Mouse (Mus musculus): ENCODE data around the gene Exoc5.
"Not testable (repeated sequence)": the region's sequence is repeated elsewhere in the genome, so short reads cannot be mapped to it uniquely, and the experiment has no call there.

Exoc5 gene

GRCm38 (mm10) chr14:49066274-49066823 is at the start of gene Exoc5:
Gene Exoc5 (minus strand): TSS chr14:49066653.
- peak; percentile 97 for DNase-seq

GRCm38 (mm10) chr14:49091755-49092154 is 25.3 kb upstream of the Exoc5 start:
- not testable (repeated sequence) for DNase-seq

GRCm38 (mm10) chr14:49091277-49091676 is 24.8 kb upstream of the Exoc5 start:
- no peak for DNase-seq

DNA sequence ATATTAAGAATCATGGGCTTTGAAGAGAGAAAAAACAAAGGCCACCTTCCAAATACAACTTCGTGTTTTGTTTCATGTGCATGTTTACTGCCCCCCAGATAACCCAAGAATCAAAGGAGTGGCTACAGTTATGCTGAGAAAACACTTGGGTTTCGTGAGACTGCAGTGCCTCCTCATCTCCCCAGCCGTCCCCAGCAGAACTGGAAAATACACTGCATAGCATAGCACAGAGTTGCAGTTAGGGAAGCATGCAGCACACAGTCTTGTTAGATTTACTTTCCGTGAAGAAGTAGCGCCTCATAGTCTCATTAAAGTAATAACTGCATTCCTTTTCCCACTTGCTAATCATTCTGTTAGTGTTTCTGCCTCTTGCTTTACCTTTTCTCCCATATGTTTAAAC is 23.6 kb upstream of the Exoc5 start:
- DNase-seq, result no peak

GRCm38 (mm10) chr14:49089461-49090058 is 23.1 kb upstream of the Exoc5 start:
- DNase-seq, result peak; percentile 18

DNA sequence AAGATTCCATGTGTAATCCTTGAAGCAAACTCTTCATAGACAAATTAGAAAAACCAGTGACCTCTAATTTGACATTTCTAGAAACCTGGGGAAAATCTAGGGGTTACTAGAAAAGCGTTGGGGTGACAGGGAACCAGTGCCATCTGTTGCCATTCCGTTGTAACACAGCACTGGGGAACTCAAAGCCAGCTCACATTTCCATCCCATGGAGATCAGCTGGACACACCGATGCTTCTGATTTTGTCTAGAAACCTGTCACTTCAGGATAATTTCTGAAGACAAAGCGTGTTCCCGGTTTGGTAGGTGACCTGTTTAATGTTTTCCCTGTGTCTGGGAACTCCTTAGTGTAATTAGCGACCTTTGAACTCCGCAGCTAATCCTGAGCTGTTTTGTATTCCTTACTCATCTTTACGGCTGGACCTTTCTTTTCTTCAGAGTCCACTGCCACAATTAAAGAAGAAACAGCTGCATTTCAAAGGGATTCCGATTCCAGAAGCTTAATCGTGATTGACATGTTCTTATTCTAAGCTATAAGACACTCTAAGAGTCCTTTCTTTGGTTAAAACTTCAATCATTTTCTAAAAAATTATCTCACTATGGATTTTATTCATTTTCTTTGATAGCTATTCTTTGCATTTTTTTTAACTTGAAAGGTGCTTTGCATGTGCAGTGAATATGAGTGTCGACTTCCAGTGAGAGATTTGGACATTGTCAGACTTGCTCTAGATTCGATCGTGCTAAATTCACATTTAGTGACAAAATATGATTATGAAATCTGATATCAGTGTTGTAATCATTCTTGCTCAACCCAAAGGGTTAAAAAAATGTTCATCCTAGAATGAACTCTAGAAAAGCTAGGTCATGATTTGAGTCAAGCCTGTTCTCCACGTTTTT is 21.9 kb upstream of the Exoc5 start:
- DNase-seq, result peak; percentile 5

- DNase-seq, result no peak
Measured at GRCm38 (mm10) chr14:49086522-49086921, 20.1 kb upstream of the Exoc5 start.

DNA sequence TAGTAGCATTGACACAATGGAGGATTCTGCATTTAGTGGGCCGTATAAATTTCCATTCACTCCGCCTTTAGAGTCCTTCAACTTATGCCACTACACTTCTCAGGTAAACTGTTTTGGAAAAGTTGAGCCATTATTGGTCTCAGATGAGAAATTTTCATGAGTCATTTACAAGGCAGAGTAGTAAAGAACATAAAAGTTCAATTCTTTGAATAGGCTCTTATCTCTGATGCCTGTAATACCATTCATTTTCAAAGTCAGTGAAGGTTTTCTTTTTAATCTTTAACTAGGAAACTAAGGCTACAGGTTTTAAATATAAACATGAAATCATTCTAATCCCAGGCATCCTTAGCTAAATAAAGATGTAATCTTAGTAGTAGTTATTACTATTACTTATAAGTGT is 12.4 kb upstream of the Exoc5 start:
- no peak for DNase-seq

- no peak for DNase-seq
Measured at GRCm38 (mm10) chr14:49074361-49074760, 7.9 kb upstream of the Exoc5 start.

DNA sequence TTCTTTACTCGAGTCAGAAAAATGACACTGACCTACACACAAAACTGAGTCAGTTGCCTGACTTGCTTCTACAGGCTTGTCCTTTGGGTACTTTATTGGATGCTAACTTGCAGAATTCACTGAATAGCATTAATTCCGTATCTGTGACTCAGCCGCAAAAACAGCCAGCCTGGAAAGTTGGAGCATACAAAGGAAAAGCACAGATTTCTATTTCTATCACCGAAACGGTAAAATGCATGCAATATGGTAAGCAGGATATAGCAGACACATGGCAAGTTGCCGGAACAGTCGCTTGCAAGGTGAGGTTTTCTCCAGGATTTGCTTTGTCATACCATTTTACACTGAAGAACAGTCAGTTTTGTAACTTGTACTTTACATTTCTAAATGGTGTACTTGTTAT is 7.4 kb upstream of the Exoc5 start:
- DNase-seq, result no peak

- DNase-seq, result no peak
Measured at GRCm38 (mm10) chr14:49072837-49073236, 6.4 kb upstream of the Exoc5 start.

GRCm38 (mm10) chr14:49065529-49066273 is 752 bp downstream of the Exoc5 start, which contains the start of gene Ap5m1:
Gene Ap5m1 (plus strand): TSS chr14:49066097.
- DNase-seq, result no peak

DNA sequence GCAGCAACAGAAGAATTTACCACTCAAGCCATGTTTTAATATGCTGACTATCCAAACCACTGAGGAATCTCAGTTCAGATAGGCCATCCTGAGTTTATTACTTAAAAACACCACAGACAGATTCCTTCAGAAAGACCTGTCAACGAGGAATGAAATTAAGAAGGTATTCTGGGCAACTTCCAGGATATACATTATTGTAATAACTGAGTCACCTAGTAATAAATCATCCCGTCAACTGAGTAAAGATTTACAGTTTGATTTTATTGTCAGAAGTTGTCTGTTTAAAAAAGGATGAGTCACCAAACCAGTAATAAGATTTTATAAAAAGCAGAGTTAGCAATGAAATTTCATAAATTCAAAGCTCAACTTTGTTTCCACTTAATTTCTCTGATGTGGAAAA is 2.6 kb downstream of the Exoc5 start:
- no peak for DNase-seq

DNA sequence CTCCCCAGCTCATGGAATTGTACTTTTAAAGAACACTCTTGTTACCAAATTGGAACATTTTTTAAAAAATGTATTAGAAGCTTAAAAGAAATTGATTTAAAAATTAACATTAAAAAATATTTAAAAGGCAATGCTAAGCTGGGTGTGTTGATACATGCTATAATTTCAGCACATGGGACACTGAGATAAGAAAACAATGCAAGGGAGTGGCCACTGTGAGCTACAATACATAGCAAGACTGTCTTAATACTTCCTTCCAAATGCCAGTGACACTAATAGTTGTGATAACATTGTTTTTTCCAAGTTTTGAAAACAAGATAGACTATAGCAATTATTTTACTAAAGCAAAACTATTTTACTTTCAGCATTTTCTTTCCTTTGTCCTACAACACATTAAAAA is 17.0 kb downstream of the Exoc5 start:
- no peak for DNase-seq

- DNase-seq, result no peak
Measured at GRCm38 (mm10) chr14:49045610-49046009, 20.8 kb downstream of the Exoc5 start.

DNA sequence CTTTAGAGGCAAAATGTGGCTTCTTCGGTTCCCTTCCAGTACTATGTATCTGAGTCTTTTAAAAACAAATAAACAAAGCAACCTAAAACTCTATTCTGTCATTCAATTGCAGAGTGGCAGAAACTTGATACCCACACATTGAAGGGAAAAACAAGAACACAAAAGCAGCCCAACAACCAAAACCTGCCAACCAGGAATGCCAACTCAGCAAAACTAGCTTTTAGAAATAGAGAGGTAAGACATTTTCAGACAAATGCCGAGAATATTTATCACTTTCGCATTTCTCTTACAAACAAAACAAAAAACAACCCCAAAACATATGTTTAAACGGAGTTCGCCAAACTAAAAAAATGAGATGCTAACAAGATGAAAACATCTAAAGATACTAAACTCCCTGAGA is 37.5 kb downstream of the Exoc5 start:
- no peak for DNase-seq

GRCm38 (mm10) chr14:49027779-49028368 is 38.6 kb downstream of the Exoc5 start:
- DNase-seq, result peak; percentile 67

DNA sequence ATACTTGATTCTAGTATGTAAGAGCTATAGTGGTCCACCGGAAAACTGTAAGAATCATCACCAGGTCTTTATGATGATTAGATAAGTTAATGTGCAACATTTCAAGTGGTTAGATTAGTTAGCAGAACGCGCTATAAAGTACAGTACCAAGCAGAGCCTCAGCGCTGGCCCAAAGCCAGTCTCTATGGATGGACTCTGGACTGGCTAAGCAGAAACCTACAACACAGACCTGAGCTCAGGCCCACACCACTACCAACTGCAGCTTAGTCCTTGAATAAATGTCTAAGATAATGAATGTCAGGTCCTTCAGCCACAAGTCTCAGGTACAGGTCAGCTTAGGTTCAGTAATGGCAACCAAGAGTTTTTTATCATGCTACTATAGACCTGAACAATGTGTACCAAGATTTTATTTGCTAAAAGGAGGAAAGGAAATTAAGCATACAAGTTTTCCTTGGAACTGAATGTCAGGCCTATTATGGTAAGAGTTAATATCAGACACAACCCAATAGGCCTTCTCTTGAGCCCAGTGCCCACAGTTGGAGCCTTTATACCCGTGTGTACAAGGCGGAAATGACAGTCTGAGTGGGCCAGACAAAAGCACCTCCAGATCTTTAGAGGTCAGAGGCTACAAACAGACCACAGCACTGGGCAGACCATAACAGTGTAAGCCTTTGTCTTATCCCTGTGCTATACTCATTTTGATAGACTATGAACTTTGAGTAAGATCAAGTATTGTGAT is 39.2 kb downstream of the Exoc5 start:
- DNase-seq, result peak; percentile 10

DNA sequence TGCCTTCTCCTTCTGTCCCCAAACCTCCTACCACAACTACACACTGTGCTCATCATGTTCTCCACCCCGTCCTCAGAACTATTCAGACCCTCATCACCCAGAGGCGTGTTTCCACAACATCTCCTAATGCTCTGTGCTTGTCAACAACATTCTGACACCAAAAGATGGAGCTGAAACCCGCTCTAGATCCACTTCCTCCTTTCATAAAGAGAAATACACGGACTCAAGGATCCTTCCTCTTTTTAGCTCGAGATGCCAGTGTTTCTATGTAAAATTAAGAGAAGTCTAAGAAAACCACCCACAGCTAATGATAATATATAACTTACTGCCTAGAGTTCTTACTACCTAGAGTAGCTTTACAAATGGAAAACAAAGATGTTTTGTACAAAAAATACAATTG is 46.7 kb downstream of the Exoc5 start:
- no peak for DNase-seq

DNA sequence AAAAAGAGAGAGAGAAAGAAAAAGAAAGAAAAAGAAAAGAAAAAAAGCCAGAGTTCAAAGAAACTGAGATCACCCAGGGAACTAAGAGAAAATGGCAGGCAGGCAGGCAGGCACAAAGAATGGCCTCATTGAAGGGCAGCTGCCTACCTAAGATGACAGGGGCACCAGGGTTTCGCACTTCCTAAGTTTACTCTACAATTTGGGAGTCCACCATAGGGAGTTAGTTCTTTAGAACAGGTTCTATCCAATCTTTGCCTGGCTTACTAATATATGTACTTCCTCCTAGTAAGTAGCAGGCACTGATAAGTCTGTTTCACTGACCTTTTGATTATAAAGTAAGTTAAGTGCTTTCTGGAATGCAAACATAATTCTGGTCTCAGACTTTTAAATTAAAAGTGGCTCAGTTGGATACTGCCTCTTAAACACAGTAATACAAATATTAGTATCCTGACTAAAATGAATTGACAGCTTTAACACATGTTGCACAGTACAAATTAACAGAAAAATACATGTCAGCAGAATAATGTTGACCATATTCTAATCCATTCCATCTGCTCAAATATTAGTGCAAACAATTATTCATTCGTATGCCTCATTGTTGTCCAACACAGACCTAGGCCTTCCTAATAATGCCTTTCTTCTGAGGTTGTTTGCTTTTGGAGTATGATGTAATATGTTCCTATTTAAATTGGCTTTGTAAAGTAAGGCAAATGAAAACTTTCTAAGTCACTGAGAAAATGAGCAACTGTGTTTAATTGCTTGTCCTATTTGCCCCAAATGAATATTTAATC is 57.9 kb downstream of the Exoc5 start:
- DNase-seq, result no peak

GRCm38 (mm10) chr14:49007979-49008378 is 58.5 kb downstream of the Exoc5 start:
- DNase-seq, result no peak
